Mouse (Mus musculus) embryonic facial prominence, embryonic 15.5 days (tissue): ENCODE data around the gene Bpifc. TPM values are rescaled to one million over a fixed set of nuclear protein-coding genes. Genes with fewer than 3 reads are reported as not detected.
"Not testable (repeated sequence)": the region's sequence is repeated elsewhere in the genome, so short reads cannot be mapped to it uniquely, and the experiment has no call there.

ENCODE experiments used
- ATAC-seq: fragments of 200-750 bp; cut with Nextera tagmentation; 2 replicates; pipeline ENCODE4 v1.8.0; 2017; ENCODE audit warnings: low read depth, moderate TSS enrichment; ENCODE audit not compliant: insufficient number of reproducible peaks, low FRiP score, low TSS enrichment
- H3K27ac ChIP-seq: fragments of 300-500 bp; sonication (generic); replicated peaks from 2 replicates; pipeline ENCODE4 v1.5.1; 2015; ENCODE audit warnings: mild to moderate bottlenecking, inconsistent platforms
- H3K27me3 ChIP-seq: fragments of 300-500 bp; sonication (generic); 2 replicates; pipeline ENCODE4 v1.6.1; 2015; ENCODE audit warnings: inconsistent platforms
- H3K36me3 ChIP-seq: fragments of 300-500 bp; sonication (generic); 2 replicates; pipeline ENCODE4 v1.6.1; 2015; ENCODE audit warnings: mild to moderate bottlenecking, inconsistent platforms
- H3K4me1 ChIP-seq: fragments of 300-500 bp; sonication (generic); 2 replicates; pipeline ENCODE4 v1.6.1; 2015; ENCODE audit warnings: inconsistent platforms
- H3K4me2 ChIP-seq: fragments of 300-500 bp; sonication (generic); replicated peaks from 2 replicates; pipeline ENCODE4 v1.6.1; 2015; ENCODE audit warnings: mild to moderate bottlenecking, inconsistent platforms
- H3K4me3 ChIP-seq: fragments of 300-500 bp; sonication (generic); replicated peaks from 2 replicates; pipeline ENCODE4 v1.5.1; 2015; ENCODE audit warnings: mild to moderate bottlenecking, inconsistent platforms
- H3K9ac ChIP-seq: fragments of 300-500 bp; sonication (generic); 2 replicates; pipeline ENCODE4 v1.6.1; 2015; ENCODE audit warnings: inconsistent platforms
- H3K9me3 ChIP-seq: fragments of 300-500 bp; sonication (generic); replicated peaks from 2 replicates; pipeline ENCODE4 v1.6.1; 2016; ENCODE audit warnings: inconsistent platforms
- WGBS: fragments of 180-500 bp; shearing (Covaris S2); methylation state at CpG from one replicate; pipeline ENCODE4 v1.1.7; 2015; 5-methylcytosine and 5-hydroxymethylcytosine counted together
- polyA plus RNA-seq: library from polyadenylated mRNA; unstranded; fragments of >200 nt; fragmentation: Nextera tagmentation; extraction: Ambion mirVana; gene quantifications from 2 replicates; pipeline ENCODE4 v1.2.1, GENCODE M21; 2015

Gene Bpifc
- polyA plus RNA-seq, 1 experiment from 2014 or later, result 9.8 TPM

- WGBS, result 72% methylated on average over 2 of the region's 2 CpGs
- no peaks in the 10 kb centered on the region for H3K27me3 ChIP-seq
- H3K9me3 ChIP-seq, result no peaks in the 10 kb centered on the region
- no peak overlapping the region for H3K4me3 ChIP-seq
- H3K4me2 ChIP-seq, result no peak overlapping the region
- ATAC-seq, result no peak
- no peak overlapping the region for H3K9ac ChIP-seq
- H3K36me3 ChIP-seq, result peaks cover 25% of the 10 kb centered on the region
- H3K27ac ChIP-seq, result no peak overlapping the region
- no peaks in the 10 kb centered on the region for H3K4me1 ChIP-seq
These were observed 22.5 kb upstream of the Bpifc start for GRCm38 (mm10) chr10:86034007-86034728.

- no peak overlapping the region for H3K27ac ChIP-seq
- no peak overlapping the region for H3K9ac ChIP-seq
- H3K9me3 ChIP-seq, result no peaks in the 10 kb centered on the region
- no peak overlapping the region for H3K4me3 ChIP-seq
- ATAC-seq, result no peak
- H3K27me3 ChIP-seq, result no peaks in the 10 kb centered on the region
- H3K36me3 ChIP-seq, result peaks cover 25% of the 10 kb centered on the region; the same call in 1 of the 2 replicates
- no peak overlapping the region for H3K4me2 ChIP-seq
- H3K4me1 ChIP-seq, result no peaks in the 10 kb centered on the region
- WGBS, result 35% methylated on average over 3 of the region's 3 CpGs
These were observed 20.8 kb upstream of the Bpifc start for GRCm38 (mm10) chr10:86032517-86032916.

- Histone ChIP-seq H3K36me3 (peaks cover 21% of the 10 kb centered on the region; the same call in 1 of the 2 replicates), H3K9ac (no peak overlapping the region), H3K27me3 (no peaks in the 10 kb centered on the region), H3K9me3 (no peaks in the 10 kb centered on the region), H3K4me3 (no peak overlapping the region), H3K4me1 (no peaks in the 10 kb centered on the region), H3K27ac (no peak overlapping the region), H3K4me2 (no peak overlapping the region)
- 89% methylated on average over 7 of the region's 7 CpGs for WGBS
- ATAC-seq, result no peak
These were observed 19.0 kb upstream of the Bpifc start for GRCm38 (mm10) chr10:86030743-86031142.

GRCm38 (mm10) chr10:86026807-86027206 lies 15.1 kb upstream of the Bpifc start:
- H3K4me3 ChIP-seq, H3K9ac ChIP-seq, H3K27ac ChIP-seq, ATAC-seq, H3K27me3 ChIP-seq, H3K4me2 ChIP-seq, H3K9me3 ChIP-seq: not testable (repeated sequence)
- Histone ChIP-seq H3K36me3 (peaks cover 13% of the 10 kb centered on the region; the same call in 1 of the 2 replicates), H3K4me1 (peaks cover 11% of the 10 kb centered on the region; the same call in 1 of the 2 replicates)
- WGBS, result 80% methylated on average over 1 of the region's 1 CpGs

- H3K4me3 ChIP-seq, result no peak overlapping the region
- H3K27ac ChIP-seq, result no peak overlapping the region
- H3K27me3 ChIP-seq, result no peaks in the 10 kb centered on the region
- no peak for ATAC-seq
- H3K4me1 ChIP-seq, result peaks cover 11% of the 10 kb centered on the region; the same call in 1 of the 2 replicates
- no peak overlapping the region for H3K9ac ChIP-seq
- H3K4me2 ChIP-seq, result no peak overlapping the region
- H3K36me3 ChIP-seq, result peaks cover 13% of the 10 kb centered on the region; the same call in 1 of the 2 replicates
- no peaks in the 10 kb centered on the region for H3K9me3 ChIP-seq
- WGBS, result 92% methylated on average over 3 of the region's 3 CpGs
These were observed 14.7 kb upstream of the Bpifc start for GRCm38 (mm10) chr10:86026354-86026753.

GRCm38 (mm10) chr10:86025906-86026305 lies 14.2 kb upstream of the Bpifc start:
- Histone ChIP-seq H3K4me3 (no peak overlapping the region), H3K27ac (no peak overlapping the region), H3K9ac (no peak overlapping the region), H3K9me3 (no peaks in the 10 kb centered on the region), H3K36me3 (peaks cover 11% of the 10 kb centered on the region; the same call in 1 of the 2 replicates), H3K27me3 (no peaks in the 10 kb centered on the region), H3K4me2 (no peak overlapping the region), H3K4me1 (peaks cover 11% of the 10 kb centered on the region; the same call in 1 of the 2 replicates)
- ATAC-seq, result no peak
- WGBS, result 84% methylated on average over 2 of the region's 2 CpGs

GRCm38 (mm10) chr10:86023149-86023548 lies 11.5 kb upstream of the Bpifc start:
- Histone ChIP-seq H3K4me2 (peak overlapping the region; percentile 71; the same call in 1 of the 2 replicates), H3K27ac (no peak overlapping the region), H3K4me3 (peak overlapping the region; percentile 96; the same call in 1 of the 2 replicates), H3K27me3 (no peaks in the 10 kb centered on the region), H3K4me1 (peaks cover 11% of the 10 kb centered on the region; the same call in 1 of the 2 replicates), H3K9ac (no peak overlapping the region), H3K9me3 (no peaks in the 10 kb centered on the region), H3K36me3 (no peaks in the 10 kb centered on the region)
- no peak for ATAC-seq

- Histone ChIP-seq H3K36me3 (no peaks in the 10 kb centered on the region), H3K4me2 (peak overlapping the region; percentile 71), H3K9ac (peak overlapping the region; percentile 83), H3K9me3 (no peaks in the 10 kb centered on the region), H3K4me3 (peak overlapping the region; percentile 96), H3K27ac (peak overlapping the region; percentile 92), H3K27me3 (no peaks in the 10 kb centered on the region), H3K4me1 (peaks cover 11% of the 10 kb centered on the region; the same call in 1 of the 2 replicates)
- 2% methylated on average over 6 of the region's 6 CpGs for WGBS
- ATAC-seq, result no peak; the same call in 1 of the 2 replicates
These were observed 10.8 kb upstream of the Bpifc start for GRCm38 (mm10) chr10:86022474-86022816.

- Histone ChIP-seq H3K9me3 (no peaks in the 10 kb centered on the region), H3K27me3 (no peaks in the 10 kb centered on the region), H3K4me2 (peak within 1 kb of the TSS; percentile 71), H3K4me1 (peaks cover 11% of the 10 kb centered on the region; the same call in 1 of the 2 replicates), H3K27ac (peak within 1 kb of the TSS; percentile 92), H3K4me3 (peak within 1 kb of the TSS; percentile 96), H3K36me3 (no peaks in the 10 kb centered on the region), H3K9ac (peak within 1 kb of the TSS; percentile 83)
- under 1% methylated on average over 82 of the region's 82 CpGs for WGBS
- peak; percentile 93 for ATAC-seq
These were observed 10.2 kb upstream of the Bpifc start, which contains the start of gene Fbxo7 for GRCm38 (mm10) chr10:86021749-86022473. Fbxo7 (plus strand) TSS chr10:86021972.

- ATAC-seq, result peak; percentile 41; the same call in 1 of the 2 replicates
- Histone ChIP-seq H3K4me2 (peak overlapping the region; percentile 32), H3K27ac (no peak overlapping the region), H3K4me1 (peaks cover 11% of the 10 kb centered on the region; the same call in 1 of the 2 replicates), H3K9me3 (no peaks in the 10 kb centered on the region), H3K27me3 (no peaks in the 10 kb centered on the region), H3K4me3 (peak overlapping the region; percentile 96), H3K9ac (no peak overlapping the region), H3K36me3 (no peaks in the 10 kb centered on the region)
- WGBS, result 0% methylated on average over 3 of the region's 3 CpGs
These were observed 9.7 kb upstream of the Bpifc start for GRCm38 (mm10) chr10:86021408-86021748.

- Histone ChIP-seq H3K4me3 (no peak overlapping the region), H3K4me2 (no peak overlapping the region), H3K9ac (no peak overlapping the region), H3K4me1 (peaks cover 9% of the 10 kb centered on the region; the same call in 1 of the 2 replicates), H3K27me3 (no peaks in the 10 kb centered on the region), H3K36me3 (no peaks in the 10 kb centered on the region), H3K27ac (no peak overlapping the region), H3K9me3 (no peaks in the 10 kb centered on the region)
- ATAC-seq, result no peak
- WGBS, result 30% methylated on average over 5 of the region's 5 CpGs
These were observed 7.1 kb upstream of the Bpifc start for GRCm38 (mm10) chr10:86018813-86019212.
